Mouse (Mus musculus): ENCODE data around the gene Pi4ka.
"Not testable (repeated sequence)": the region's sequence is repeated elsewhere in the genome, so short reads cannot be mapped to it uniquely, and the experiment has no call there.

The Pi4ka gene

DNA sequence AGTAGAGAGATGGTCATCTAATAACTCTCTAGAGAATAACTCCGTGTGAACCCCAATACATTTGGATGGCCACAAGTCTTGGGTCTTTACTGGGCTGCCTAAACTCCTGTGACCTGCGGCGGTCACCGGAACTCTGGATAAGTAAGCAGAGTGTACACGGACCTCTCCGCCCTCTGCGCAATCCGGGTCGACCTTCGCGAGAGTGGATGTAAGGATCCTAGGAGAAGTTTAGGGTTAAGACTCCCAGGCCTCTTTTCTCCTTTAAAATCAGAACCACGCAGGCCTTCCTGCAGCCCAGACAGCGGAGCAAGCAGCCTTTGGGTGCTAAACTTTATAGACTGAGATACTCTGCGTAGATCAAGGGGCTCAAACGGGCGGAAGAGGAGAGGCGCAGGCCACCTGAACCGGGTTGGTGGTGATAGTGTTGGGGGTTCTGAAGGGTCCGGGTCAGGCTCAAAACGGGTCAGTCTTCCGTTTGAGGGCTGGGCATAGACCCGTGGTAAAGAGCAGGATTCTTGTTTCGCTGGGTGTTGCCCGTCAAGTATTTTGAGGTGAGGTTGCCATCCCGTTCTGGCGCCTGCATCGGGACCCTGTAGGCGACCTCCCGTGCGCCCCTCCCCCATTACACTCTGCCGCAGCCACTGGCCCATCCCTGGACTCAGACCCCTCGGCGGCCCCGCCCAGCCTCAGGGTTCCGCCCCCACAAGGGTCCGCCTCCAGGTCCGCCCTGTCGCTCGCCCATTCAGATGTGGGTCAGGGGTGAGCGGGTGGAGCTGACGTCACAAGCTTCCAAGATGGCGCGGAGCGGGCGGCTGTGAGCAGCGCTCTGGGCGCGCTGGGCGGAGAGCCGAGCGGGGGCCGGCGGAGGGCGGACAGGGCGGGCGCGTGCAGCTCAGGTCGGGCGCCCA, 173.1 kb downstream of the Pi4ka start, which contains the start of gene Hic2:
Gene Hic2 (plus strand): TSS at position 779 of the 908 bp plus-strand sequence.
- DNase-seq (ENCODE audit: low spot score) = peak; percentile 98

- DNase-seq (ENCODE audit: low spot score) = not testable (repeated sequence)
Observed at GRCm38 (mm10) chr16:17231523-17231922, 174.6 kb downstream of the Pi4ka start.

Data from retina, embryonic 14.5 days (tissue).